Mouse (Mus musculus) right cerebral cortex, adult 2 months (tissue): Measurements from ENCODE around the gene Hist4h4.
"Not testable (repeated sequence)": the region's sequence is repeated elsewhere in the genome, so short reads cannot be mapped to it uniquely, and the experiment has no call there.

ENCODE experiments used
- DNase-seq, 2 experiments: peaks; one replicate each; pipeline ENCODE4 v3.0.0; 2021 to 2022; ENCODE audit warnings: low spot score in 2 of 2

The Hist4h4 gene

DNA sequence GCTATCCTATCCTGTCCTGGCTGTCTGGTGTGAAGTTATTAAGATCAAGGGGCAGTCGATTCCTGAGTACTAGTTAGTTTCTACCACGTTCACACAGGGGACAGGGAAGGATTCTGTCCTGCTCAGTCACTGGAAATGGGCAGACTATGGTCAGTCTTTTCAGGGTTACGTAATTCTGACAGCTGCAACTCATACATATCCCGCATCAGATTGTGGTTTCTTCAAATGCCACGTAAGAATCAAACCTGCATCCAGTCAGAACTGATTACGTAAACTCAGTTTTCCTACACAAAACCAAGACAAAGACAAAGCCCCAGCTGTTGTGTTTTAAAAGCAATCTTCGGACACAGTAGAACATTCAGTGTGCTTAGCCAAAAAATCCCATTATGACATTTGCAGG is 11.2 kb upstream of the Hist4h4 start:
- no peak for DNase-seq

DNA sequence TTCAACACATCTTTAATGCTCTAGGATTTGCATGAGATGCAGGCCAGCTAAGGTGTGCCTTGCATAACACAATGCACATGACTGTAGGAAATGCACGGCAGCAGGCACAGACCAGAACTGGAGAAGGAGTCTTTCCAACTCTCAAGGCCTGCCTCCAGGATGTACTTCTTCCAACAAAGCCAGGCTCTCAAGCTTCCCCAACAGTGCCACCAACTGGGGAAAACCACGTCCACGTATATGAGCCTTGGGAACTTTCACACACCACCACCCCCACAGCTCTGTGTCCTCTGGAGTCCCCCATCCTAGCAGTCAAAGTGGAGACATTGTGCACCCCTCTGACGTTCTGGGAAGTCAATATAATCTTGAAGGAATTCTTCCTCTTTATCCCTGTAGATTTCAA is 8.9 kb upstream of the Hist4h4 start:
- DNase-seq: peak in 1 of 2 experiments; percentile 39

DNA sequence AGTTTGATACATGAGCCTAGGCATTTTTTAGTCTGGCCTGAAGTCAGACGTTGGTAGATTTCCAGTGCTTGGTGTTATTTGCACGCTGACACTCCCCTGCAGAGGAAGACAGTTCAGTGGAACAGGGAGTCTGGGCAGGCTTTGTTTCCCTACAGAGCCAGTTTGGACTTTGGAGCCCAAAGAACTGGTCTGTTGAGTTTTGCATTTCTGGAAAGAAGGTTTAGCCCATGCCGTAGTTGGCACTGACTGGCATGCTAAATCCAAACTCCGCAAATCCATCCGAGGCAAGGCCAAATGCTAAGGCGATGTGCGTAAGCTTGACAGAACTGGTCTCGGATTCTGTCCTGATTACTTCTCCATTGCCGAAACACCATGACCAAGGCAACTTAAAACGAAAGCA is 7.0 kb upstream of the Hist4h4 start:
- DNase-seq: no peak

DNA sequence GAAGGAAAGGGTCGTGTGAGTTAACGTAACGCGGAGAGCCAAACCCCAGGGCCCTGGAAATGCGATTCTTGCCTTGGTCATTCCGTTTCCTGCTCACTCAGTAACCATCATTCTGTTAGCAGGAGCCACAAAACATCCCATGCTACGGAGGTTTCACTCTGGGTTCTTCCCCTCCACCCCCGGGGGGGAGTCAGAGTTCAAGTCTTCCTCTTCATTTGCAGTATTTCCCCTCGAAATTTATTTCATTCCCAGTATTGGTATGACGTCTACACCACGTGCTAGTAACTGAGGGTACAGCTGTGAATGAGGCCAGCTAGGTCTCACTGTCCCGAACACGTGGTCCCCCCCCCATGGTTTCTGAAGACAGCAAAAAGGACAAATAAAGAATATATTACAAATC is 5.5 kb upstream of the Hist4h4 start:
- no peak for DNase-seq

DNA sequence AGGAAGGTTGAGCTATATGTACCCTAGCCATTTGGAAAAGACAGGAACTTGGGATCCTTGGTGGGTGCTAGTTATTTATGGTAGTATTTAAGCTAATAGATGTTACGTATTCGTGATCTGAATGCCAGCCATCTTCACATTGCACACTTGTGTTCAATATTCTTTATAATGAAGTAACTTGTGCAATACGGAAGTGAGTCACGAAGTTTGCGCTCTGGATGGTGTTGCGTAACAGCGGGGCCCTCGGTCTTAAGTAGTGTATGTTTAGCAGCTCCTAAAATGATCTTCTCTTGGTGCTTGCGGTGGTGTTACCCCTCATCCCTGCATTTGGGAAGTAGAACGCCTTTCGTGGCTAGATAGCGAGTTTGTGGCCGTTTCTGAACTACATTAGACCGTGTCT is 4.9 kb upstream of the Hist4h4 start:
- peak; percentile 55 to 65 for DNase-seq

DNA sequence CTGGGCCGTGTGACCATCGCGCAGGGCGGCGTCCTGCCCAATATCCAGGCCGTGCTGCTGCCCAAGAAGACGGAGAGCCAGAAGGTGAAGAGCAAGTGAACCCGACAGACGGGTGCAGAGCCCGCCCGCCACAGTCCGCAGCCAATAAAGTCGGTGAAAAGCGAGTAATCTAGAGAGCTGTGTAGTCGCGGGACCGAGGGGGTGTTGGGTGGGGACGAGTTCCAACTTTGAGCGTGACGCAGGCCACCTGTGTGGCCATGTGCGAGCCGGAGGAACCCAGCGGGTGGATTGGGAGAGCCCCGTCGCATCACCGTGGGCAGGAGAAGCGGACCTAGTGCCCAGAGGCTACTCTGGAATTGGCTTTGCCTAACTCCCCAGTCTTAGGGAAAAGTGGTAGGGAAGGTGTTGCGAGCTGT is 4.4 kb upstream of the Hist4h4 start:
- DNase-seq: peak; percentile 53 to 54

DNA sequence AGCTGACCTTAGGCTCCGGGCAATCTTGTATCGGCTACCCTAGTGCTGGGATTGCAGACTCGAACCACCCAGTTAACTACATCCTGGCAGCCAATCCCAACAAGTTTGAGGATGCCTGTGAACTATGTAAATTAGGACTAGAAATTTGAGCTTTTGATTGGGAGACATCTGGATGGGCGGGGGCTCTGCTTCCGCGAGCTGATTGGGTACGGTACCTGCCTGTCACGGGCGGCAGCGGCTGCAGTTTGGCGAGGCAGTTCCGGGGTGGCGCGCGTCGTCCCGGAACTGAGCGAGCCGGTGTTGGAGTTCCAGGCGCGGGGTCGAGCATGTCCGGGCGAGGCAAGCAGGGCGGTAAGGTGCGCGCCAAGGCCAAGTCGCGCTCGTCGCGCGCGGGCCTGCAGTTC is 3.8 kb upstream of the Hist4h4 start, which contains the start of gene H2afj:
Gene H2afj, plus strand, starts transcription at position 231 of the 404 bp plus-strand sequence.
- peak; percentile 99 for DNase-seq

DNA sequence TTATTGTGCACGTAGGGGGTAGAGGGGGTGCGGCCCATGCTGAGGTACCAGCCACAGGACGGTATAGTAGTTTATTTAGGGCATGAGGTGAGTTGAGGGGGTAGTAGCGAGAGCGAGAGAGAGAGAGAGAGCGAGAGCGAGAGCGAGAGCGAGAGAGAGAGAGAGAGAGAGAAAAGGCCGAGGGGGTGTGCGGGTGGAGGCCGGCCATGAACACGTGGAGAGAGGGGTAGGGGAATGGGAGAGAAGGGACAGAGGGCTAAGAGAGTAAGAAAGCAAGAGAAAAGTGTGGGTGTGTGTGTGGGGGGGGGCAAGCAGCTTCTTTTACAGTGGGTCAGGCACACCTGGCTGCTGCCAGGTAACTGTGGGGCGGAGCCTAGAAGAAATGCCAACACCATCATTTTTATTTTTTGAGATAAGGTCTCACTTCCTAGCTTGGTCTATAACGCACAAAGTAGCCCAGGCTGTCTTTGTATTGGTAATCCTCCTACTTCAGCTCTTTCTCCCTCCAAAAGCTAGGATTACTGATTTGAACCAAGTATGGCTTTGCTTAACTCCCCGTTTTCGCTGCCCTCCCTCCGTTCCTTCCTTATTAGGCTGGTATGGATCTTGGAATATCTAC is 3.3 kb upstream of the Hist4h4 start:
- DNase-seq: no peak

DNA sequence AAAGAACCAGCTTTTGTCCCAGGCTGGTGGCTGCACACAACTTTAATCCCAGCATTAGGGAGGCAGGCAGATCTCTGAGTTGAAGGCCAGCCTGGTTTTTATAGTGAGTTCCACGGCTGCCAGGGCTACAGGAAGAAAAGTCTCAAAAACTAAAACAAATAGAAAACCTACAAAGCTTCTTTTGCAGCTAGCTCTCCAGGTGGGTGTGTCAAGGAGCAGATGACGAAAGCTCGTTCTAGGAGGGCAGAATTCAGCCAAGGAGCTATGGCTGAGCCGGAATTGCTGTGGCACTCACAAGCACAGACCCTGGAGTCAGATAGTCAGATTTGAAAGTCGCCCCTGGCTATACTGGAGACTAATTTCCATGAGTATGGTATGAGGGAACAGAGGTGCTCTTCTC is 2.6 kb upstream of the Hist4h4 start:
- no peak for DNase-seq

DNA sequence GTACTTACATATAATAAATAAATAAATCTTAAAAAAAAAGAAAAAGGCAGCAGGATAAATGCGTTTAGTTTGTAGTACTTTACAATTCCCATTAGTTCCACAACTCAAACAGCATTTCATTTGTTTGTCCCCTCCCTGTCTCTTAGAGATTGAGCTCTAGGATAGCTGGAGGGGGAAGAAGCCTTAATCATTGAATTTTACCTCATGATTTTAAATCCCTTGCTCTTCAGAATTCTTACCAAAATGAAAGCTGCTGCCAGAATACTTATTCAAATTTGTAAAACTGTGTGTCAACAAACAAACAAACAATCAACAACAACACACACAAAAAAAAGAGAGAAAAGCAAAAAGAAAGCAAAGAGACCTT is 1.2 kb upstream of the Hist4h4 start:
- DNase-seq: no peak

DNA sequence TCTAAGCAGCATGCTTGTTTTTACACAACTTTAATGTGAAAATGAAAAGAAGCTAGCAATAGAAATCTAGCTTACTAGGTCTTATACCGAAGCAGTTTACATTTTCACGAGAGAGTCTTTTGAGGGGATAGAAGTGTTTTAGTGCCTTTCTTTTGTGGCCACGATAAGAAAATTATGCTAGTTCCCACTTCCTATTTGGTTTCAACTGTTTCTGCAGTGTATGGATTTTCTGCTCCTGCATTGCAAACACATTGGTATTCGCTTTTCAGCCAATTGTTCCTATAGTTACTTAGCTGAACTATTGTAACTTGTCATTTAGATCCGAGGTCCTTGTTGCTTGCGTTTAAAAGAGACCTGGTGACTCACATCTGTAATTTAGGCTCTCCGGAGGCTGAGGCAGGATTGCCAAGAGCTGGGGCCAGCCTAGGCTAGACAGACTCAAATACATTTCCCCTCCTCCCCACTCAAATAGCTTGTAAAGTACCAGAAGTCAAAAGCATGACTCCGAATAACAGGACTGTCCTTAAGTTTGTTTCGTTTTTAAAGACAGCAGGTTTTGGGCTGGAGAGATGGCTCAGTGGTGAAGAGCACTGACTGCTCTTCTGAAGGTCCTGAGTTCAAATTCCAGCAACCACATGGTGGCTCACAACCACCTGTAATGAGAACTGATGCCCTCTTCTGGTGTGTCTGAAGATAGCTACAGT is 642 bp upstream of the Hist4h4 start:
- DNase-seq: no peak

DNA sequence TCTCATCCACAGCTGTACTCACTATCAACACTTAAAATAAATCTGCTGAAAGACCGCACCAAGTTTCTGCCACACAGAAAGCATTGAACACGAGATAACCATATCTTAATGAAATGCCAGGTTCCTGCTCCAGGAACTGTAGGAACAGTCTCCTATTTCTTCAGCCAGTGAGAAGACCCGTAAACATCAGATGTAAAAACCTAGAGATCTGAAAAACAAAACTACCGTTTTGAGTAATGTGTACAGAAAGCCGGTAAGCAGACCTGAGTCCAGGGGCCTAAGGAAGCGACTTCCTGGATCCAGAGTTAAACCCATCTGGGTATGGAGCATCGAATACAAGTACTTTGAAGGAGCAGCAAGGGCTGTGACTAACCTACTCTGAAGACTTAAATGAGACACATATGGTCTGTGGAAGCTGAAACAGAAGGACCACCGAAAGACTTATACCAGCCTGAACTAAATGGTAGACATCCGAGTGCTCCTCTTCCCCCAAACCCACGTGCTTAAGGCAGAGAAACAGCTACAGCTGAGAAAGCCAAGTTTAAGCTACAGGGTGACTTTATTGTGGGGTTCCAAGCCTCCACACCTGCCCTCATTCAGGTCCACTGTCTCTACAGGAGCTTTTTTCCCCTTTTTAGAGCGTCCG is 999 bp downstream of the Hist4h4 start:
- DNase-seq: no peak

DNA sequence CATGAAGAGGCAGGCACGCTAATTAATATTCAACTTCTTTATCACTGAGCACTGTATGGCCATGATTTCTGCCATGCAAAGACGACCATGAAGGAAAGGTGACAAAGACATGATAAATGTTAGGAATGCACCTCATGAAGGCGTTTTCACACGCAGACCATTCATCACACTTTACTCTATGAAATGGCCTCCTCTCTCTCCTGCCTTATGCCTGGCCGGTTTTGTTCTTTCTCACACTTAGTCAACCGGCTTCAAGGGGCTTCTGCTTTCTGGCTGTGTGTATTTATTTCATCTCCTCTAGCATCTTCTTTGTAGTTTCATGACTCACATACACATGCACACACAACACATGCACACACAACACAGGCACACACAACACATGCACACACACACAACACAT is 2.9 kb downstream of the Hist4h4 start:
- no peak for DNase-seq

DNA sequence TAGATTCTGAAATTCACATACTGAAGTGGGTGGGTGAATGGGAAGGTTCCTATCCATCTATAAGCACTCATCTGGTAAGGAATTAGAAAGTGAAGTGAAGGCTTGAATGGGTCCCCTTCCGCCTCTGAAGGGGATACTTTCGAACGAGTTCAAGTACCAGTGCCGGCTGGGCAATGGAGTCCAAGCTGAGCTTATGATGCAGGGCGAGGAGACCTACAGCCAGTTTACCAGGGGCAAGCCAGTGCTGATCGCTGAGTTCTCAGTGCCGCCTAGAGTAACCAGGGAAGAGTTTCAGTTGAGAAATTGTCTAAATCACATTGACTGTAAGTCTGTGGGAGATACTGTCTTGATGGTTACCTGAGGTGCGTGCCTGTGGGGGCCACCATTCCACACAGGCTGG is 3.5 kb downstream of the Hist4h4 start:
- no peak for DNase-seq

DNA sequence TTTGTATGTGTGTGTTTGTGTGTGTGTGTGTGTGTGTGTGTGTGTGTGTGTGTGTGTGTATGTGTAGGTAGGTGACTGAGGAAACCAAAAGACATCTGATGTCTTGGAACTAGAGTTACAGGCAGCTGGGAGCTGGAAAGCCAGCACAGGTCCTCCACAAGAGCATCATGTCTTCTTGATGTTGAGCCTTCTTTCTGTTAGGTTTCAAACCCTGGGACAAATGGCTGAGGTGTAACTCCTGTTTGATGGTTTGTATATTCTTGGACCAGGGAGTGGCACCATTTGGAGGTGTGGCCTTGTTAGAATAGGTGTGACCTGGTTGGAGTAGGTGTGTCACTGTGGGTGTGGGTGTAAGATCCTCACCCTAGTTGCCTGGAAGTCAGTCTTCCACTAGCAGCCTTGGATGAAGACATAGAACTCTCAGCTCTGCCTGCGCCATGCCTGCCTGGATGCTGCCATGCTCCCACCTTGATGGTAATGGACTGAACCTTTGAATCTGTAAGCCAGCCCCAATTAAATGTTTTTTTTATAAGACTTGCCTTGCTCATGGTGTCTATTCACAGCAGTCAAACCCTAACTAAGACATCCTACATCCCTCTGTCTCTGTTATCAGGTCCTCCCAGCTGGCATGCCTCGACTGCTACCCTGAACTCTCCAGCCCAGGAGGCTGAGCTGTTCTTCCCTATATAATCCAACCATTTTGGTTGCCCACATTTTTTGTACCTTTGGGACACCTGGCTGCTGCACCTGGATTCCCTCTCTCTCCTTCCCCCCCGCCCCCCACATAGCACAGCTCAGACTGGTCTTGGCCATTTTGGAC is 6.1 kb downstream of the Hist4h4 start:
- not testable (repeated sequence) for DNase-seq

DNA sequence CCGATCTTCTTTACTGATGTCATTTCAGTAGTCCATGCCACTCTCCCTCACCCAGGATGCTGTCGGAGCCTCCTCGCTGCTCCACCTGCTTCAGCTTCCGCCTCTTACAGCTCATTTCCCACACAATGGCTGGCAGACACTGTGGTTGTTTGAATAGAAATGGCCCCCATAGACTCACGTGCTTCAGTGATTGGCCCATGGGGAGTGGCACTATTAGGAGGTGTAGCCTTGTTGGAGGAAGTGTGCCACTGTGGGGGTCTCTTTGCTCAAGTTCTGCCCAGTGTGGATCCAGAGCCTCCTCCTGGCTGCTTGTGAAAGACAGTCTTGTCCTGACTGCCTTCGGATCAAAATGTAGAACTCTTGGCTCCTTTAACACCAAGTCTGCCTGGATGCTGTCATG is 8.4 kb downstream of the Hist4h4 start:
- DNase-seq: no peak

DNA sequence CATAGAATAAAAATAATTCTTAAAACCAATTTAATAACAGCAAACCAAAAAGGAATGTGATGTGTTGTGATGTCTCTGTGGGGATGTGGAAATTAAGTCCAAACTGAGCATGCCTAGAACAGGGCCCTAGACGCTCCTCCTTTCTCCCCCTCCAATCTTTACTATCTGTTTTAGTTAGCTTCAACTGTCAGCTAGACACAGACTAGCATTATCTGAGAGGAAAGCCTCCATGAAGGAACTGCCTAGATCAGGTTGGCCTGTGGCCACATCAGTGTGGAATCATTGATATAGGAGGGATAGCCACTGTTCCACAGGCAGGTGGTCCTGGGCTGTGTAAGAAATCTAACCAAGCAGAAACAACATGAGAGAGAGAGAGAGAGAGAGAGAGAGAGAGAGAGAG is 9.1 kb downstream of the Hist4h4 start:
- DNase-seq: no peak

DNA sequence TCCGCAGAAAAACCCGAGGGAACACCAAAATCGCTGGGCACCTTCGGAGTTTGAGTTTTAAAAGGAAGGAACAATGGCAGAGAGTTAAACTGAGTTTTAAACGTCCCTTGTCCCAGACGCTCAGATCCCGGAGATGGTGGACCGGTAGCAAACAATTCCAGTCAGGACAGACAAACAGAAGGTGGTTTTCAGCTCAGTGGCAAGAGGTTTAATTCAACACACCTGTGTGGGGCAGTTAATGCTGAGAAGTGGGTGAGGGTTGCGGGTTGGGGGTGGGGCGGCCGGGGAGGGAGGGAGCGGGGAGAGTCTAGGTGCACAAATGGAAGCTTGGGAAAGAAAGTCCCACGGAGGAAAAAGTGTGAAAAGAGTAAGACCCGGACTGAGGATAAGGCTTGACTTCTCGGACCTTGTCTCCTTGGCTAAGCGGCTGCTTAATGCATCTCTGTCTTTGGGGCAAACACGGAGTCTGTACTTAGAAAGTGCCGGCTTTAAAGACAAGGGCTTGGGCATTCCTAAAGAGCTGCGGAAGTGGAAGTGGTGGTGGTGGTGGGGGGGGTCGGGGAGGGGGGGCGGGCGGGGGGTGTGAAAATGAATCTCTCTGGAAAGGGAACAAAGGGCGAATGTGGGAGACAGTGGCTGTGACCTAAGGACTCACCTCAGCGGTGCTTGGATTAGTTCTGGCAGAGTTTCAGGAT is 10.2 kb downstream of the Hist4h4 start:
- no peak for DNase-seq

DNA sequence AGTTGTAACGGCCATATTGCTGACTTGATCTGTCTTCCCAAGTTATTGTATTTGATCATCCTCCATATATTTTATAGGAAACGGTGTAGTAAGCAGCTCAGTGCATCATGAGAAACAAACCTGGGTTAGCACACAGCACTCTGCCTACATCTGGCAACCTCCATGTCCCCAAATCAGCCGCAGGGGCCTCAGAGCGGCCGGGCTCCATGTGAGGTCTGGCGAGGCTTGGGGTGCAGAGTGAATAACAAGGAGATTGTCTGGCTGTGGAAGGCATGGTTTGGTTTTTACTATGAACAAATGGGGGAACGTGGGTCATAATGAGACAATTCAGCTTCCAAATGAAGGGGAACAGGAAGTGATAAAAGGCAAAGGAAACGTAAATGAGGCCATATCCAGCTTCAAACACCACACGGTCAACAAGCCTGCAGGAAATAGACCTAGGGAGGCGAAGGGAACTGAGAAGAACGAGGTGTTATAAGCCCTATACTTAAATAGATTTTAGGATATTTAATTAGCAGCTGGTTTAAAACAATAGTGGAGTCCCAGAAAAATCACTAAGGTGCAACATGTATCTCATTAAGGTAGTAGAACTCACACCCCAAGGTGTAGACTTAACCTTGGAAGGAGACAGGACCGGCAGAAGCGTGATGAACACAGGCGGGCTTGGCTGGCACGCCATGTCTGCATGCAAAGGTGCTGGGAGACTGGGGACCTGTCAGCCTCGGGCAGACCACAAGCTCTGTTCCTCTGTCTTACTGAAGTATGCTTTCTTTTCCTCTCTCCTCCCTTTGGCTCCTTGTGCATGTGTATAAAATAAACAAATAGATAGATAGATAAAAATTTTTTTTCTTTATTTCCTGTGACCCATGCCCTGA is 11.1 kb downstream of the Hist4h4 start:
- no peak for DNase-seq

DNA sequence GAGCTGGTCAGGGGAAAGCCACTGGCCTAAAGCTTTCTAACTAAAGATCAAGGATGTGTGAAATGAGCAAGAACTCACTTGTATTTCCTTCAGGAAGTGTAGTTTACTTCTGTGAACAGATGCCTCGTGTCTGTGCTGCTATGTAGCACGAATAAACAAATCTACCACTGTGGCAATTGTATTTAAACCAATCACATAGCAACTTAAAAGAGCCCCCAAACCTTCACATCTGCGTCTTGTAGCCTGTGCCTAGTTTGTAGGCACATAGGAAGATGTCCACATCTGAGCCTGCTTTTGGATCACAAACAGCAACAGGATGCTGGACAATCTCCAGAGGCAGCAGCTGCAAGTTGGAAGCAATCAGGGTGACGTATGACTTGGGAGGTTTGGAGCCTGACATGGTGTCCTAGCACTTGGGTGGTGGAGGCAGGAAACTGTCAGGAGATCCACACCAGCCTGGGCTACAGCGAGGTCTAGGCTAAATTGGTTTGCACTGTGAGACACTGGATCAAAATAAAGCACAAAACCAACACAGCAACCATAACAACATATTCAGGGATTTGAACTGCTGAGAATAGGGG is 14.7 kb downstream of the Hist4h4 start:
- DNase-seq: no peak
